Mouse (Mus musculus) stomach, postnatal 0 days (tissue): ENCODE data around the gene Foxp1.

Experiments used
- CTCF ChIP-seq: IDR thresholded peaks from 2 replicates; pipeline ENCODE4 v1.5.1; 2016; ENCODE audit warnings: antibody characterized with exemption, low read depth, mild to moderate bottlenecking, moderate library complexity
- EP300 ChIP-seq: optimal IDR thresholded peaks from 2 replicates; pipeline ENCODE3; 2016; ENCODE audit warnings: antibody characterized with exemption

- TF ChIP-seq EP300 (no peak), CTCF (no peak)
Measured at GRCm38 (mm10) chr6:99233411-99233810, 289.1 kb downstream of the Foxp1 start.
